Mouse (Mus musculus) hindbrain, embryonic 12.5 days (tissue): ENCODE measurements at regions not wholly inside any gene's neighbourhood (a gene's known extent, or its start where the extent isn't known, plus 50 kb on each side); places are given as distances from the start of the nearest gene placed in this dataset.

Experiments
- ATAC-seq: fragments of 200-750 bp; cut with Nextera tagmentation; 2 replicates; pipeline ENCODE4 v1.8.0; 2017; ENCODE audit warnings: moderate TSS enrichment; ENCODE audit not compliant: low FRiP score
- H3K27ac ChIP-seq: fragments of 300-500 bp; sonication (generic); 2 replicates; pipeline ENCODE4 v1.5.1; 2016; ENCODE audit warnings: mild to moderate bottlenecking
- H3K27me3 ChIP-seq: fragments of 300-500 bp; sonication (generic); 2 replicates; pipeline ENCODE4 v1.6.1; 2016; ENCODE audit warnings: mild to moderate bottlenecking
- H3K36me3 ChIP-seq: fragments of 300-500 bp; sonication (generic); 2 replicates; pipeline ENCODE4 v1.6.1; 2016; ENCODE audit warnings: mild to moderate bottlenecking
- H3K4me1 ChIP-seq: fragments of 300-500 bp; sonication (generic); 2 replicates; pipeline ENCODE4 v1.6.1; 2016
- H3K4me2 ChIP-seq: fragments of 300-500 bp; sonication (generic); replicated peaks from 2 replicates; pipeline ENCODE4 v1.6.1; 2016; ENCODE audit warnings: mild to moderate bottlenecking
- H3K4me3 ChIP-seq: fragments of 300-500 bp; sonication (generic); 2 replicates; pipeline ENCODE4 v1.5.1; 2016; ENCODE audit warnings: mild to moderate bottlenecking
- H3K9ac ChIP-seq: fragments of 300-500 bp; sonication (generic); 2 replicates; pipeline ENCODE4 v1.6.1; 2016; ENCODE audit warnings: mild to moderate bottlenecking, moderate library complexity
- H3K9me3 ChIP-seq: fragments of 300-500 bp; sonication (generic); replicated peaks from 2 replicates; pipeline ENCODE4 v1.6.1; 2016; ENCODE audit warnings: mild to moderate bottlenecking
- WGBS: fragments of 180-500 bp; shearing (Covaris S2); methylation state at CpG from one replicate; pipeline ENCODE4 v1.1.7; 2016; 5-methylcytosine and 5-hydroxymethylcytosine counted together

GRCm38 (mm10) chr10:126462770-126463169 is 438.4 kb downstream of the Atp23 start:
- H3K9ac ChIP-seq: no peak overlapping the region
- no peaks in the 10 kb centered on the region for H3K9me3 ChIP-seq
- H3K4me2 ChIP-seq: no peak overlapping the region
- H3K27me3 ChIP-seq: no peaks in the 10 kb centered on the region
- ATAC-seq: no peak
- no peaks in the 10 kb centered on the region for H3K36me3 ChIP-seq
- no peak overlapping the region for H3K4me3 ChIP-seq
- no peaks in the 10 kb centered on the region for H3K4me1 ChIP-seq
- no peak overlapping the region for H3K27ac ChIP-seq
- WGBS: 85% methylated on average over 1 of the region's 1 CpGs

DNA sequence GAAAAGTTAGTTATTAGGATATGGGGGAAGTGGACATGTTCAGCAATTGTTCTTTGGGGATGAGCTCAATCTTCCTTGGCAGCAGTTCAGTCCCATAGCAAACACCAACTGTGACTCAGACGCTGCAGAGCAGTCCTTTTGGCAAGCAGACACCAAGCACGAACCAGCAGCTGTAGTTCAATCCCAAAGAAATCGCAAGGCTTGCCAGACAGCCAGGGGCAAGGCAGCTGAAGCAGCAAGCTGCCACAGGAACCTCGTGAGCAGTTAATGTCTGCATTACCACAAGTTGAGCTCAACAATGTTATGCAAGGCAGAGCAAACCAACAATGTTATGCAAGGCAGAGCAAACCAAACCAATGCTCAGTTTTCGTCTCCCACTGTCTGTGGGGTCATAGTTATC is 442.6 kb downstream of the Atp23 start:
- no peaks in the 10 kb centered on the region for H3K4me1 ChIP-seq
- no peaks in the 10 kb centered on the region for H3K27me3 ChIP-seq
- no peak overlapping the region for H3K4me3 ChIP-seq
- WGBS: 84% methylated on average over 5 of the region's 5 CpGs
- H3K9me3 ChIP-seq: no peaks in the 10 kb centered on the region
- H3K27ac ChIP-seq: no peak overlapping the region
- H3K9ac ChIP-seq: no peak overlapping the region
- no peak for ATAC-seq
- H3K4me2 ChIP-seq: no peak overlapping the region
- H3K36me3 ChIP-seq: no peaks in the 10 kb centered on the region

GRCm38 (mm10) chr10:126452757-126453528 is 448.2 kb downstream of the Atp23 start:
- H3K4me2 ChIP-seq: no peak overlapping the region
- ATAC-seq: no peak
- H3K27ac ChIP-seq: no peak overlapping the region
- no peak overlapping the region for H3K9ac ChIP-seq
- H3K27me3 ChIP-seq: no peaks in the 10 kb centered on the region
- no peaks in the 10 kb centered on the region for H3K9me3 ChIP-seq
- H3K36me3 ChIP-seq: no peaks in the 10 kb centered on the region
- 78% methylated on average over 15 of the region's 15 CpGs for WGBS
- H3K4me3 ChIP-seq: no peak overlapping the region
- no peaks in the 10 kb centered on the region for H3K4me1 ChIP-seq

DNA sequence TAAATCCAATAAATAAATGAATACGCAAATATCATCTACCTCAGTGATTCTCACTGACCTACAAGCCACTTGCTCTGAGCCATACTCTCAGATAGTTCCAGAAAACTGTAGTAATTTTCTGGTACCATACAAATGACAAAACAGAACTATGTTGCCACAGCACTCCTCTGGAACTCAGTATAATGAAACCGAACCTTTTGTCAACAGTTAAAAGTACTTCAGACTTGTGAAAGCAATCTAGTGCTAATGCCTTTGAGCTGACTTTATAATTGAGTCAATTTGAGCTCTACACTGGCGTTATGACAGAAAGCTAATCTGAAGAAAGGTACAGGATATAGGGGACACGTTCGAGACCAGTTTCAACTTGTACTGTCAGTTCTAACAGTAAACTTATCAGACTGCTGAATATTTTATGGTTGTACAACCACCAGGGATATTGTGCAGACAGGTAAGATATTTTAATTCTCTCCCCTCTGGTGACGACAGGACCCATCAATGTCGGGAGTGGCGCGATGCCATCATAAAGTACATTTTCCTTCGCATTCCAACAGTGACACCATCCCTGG is 449.0 kb downstream of the Atp23 start:
- H3K4me1 ChIP-seq: no peaks in the 10 kb centered on the region
- no peak overlapping the region for H3K27ac ChIP-seq
- no peak overlapping the region for H3K9ac ChIP-seq
- H3K36me3 ChIP-seq: no peaks in the 10 kb centered on the region
- WGBS: 86% methylated on average over 10 of the region's 10 CpGs
- no peak for ATAC-seq
- no peak overlapping the region for H3K4me2 ChIP-seq
- H3K9me3 ChIP-seq: no peaks in the 10 kb centered on the region
- H3K4me3 ChIP-seq: no peak overlapping the region
- no peaks in the 10 kb centered on the region for H3K27me3 ChIP-seq

DNA sequence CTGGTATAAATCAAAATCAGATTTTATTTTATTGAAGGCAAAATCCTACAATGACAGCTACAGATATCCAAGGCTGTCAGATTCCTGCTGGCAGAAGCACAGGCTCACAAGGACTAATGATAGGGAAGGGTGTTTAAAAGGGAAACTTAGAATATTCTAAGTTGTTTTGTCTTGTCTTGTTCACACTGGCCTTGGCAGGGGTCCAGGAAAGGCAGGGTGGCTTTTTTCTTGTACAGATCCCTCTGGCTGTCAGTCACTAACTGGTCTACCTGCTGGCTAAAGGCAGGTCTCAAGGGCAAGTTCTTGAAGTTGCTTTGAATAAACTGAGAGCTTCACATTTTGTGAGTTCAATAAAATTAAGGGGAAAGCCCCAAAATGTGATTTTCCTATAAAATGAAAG is 465.3 kb downstream of the Lrig3 start:
- H3K27me3 ChIP-seq: no peaks in the 10 kb centered on the region
- H3K4me2 ChIP-seq: no peak overlapping the region
- H3K4me3 ChIP-seq: no peak overlapping the region
- no peaks in the 10 kb centered on the region for H3K36me3 ChIP-seq
- no peaks in the 10 kb centered on the region for H3K9me3 ChIP-seq
- H3K9ac ChIP-seq: no peak overlapping the region
- ATAC-seq: no peak
- no peaks in the 10 kb centered on the region for H3K4me1 ChIP-seq
- H3K27ac ChIP-seq: no peak overlapping the region

DNA sequence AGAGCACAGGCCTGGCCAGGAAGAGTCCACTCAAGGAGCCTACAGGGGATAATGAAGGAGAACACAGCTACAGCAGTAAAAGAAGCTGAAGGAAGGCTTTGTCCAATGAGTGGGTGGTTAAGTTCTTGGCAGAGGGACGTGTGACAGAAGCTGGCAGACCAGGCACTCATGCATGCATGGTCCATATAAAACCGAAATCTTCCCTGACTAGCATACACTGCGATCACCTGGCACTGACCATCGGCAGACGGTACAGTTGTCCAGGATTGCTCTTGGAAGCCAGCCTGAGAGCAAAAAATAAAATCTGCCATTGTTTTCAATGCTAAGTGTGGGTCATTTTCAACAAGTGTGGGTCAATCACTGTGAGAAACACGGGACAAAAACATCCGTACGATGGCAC is 464.4 kb downstream of the Lrig3 start:
- Histone ChIP-seq H3K4me3 (no peak overlapping the region), H3K27ac (no peak overlapping the region), H3K36me3 (no peaks in the 10 kb centered on the region), H3K9ac (no peak overlapping the region), H3K4me1 (no peaks in the 10 kb centered on the region), H3K4me2 (no peak overlapping the region), H3K9me3 (no peaks in the 10 kb centered on the region), H3K27me3 (no peaks in the 10 kb centered on the region)
- ATAC-seq: no peak
- WGBS: 83% methylated on average over 8 of the region's 8 CpGs

GRCm38 (mm10) chr10:126429502-126429901 is 463.5 kb downstream of the Lrig3 start:
- Histone ChIP-seq H3K27me3 (no peaks in the 10 kb centered on the region), H3K4me3 (no peak overlapping the region), H3K4me1 (no peaks in the 10 kb centered on the region), H3K9me3 (no peaks in the 10 kb centered on the region), H3K27ac (no peak overlapping the region), H3K36me3 (no peaks in the 10 kb centered on the region), H3K9ac (no peak overlapping the region), H3K4me2 (no peak overlapping the region)
- WGBS: 71% methylated on average over 1 of the region's 1 CpGs
- ATAC-seq: no peak

- H3K27ac ChIP-seq: no peak overlapping the region
- H3K9me3 ChIP-seq: no peaks in the 10 kb centered on the region
- H3K27me3 ChIP-seq: no peaks in the 10 kb centered on the region
- ATAC-seq: no peak
- WGBS: 62% methylated on average over 6 of the region's 6 CpGs
- H3K4me3 ChIP-seq: no peak overlapping the region
- no peak overlapping the region for H3K4me2 ChIP-seq
- H3K36me3 ChIP-seq: no peaks in the 10 kb centered on the region
- no peak overlapping the region for H3K9ac ChIP-seq
- no peaks in the 10 kb centered on the region for H3K4me1 ChIP-seq
Measured at GRCm38 (mm10) chr10:126422066-126422465, 456.1 kb downstream of the Lrig3 start.

DNA sequence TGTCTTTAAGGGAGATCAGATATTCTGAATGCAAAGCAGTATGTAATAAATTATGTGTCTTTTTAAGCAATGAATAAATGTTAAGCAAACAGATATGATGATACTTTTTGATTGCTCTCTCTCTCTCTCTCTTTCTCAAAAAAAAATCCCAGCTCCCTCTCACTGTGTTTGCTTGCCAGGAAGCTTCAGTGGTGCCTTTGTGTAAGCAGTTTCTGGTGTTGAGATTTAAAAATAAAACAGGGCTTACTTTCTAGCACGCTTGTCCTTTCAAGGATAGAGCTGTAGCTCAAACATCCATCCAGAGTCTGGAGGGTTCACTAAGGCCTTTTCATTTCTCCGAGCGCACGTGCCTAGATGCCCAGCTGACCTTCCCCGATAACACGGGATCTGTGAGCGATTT is 447.8 kb downstream of the Lrig3 start:
- Histone ChIP-seq H3K4me2 (no peak overlapping the region), H3K27me3 (no peaks in the 10 kb centered on the region), H3K9ac (no peak overlapping the region), H3K27ac (no peak overlapping the region), H3K4me1 (no peaks in the 10 kb centered on the region), H3K36me3 (no peaks in the 10 kb centered on the region), H3K4me3 (no peak overlapping the region), H3K9me3 (no peaks in the 10 kb centered on the region)
- ATAC-seq: no peak
- 79% methylated on average over 7 of the region's 7 CpGs for WGBS

- H3K36me3 ChIP-seq: no peaks in the 10 kb centered on the region
- H3K27me3 ChIP-seq: no peaks in the 10 kb centered on the region
- ATAC-seq: no peak
- no peak overlapping the region for H3K4me3 ChIP-seq
- H3K9ac ChIP-seq: no peak overlapping the region
- no peaks in the 10 kb centered on the region for H3K9me3 ChIP-seq
- H3K27ac ChIP-seq: no peak overlapping the region
- no peaks in the 10 kb centered on the region for H3K4me1 ChIP-seq
- H3K4me2 ChIP-seq: no peak overlapping the region
- WGBS: 86% methylated on average over 2 of the region's 3 CpGs
Measured at GRCm38 (mm10) chr10:126392235-126392634, 426.3 kb downstream of the Lrig3 start.

- Histone ChIP-seq H3K9ac (no peak overlapping the region), H3K4me2 (no peak overlapping the region), H3K27ac (no peak overlapping the region), H3K4me1 (no peaks in the 10 kb centered on the region), H3K27me3 (no peaks in the 10 kb centered on the region), H3K9me3 (no peaks in the 10 kb centered on the region), H3K4me3 (no peak overlapping the region), H3K36me3 (no peaks in the 10 kb centered on the region)
- 73% methylated on average over 6 of the region's 6 CpGs for WGBS
- no peak for ATAC-seq
Measured at GRCm38 (mm10) chr10:126391770-126392169, 425.8 kb downstream of the Lrig3 start.

DNA sequence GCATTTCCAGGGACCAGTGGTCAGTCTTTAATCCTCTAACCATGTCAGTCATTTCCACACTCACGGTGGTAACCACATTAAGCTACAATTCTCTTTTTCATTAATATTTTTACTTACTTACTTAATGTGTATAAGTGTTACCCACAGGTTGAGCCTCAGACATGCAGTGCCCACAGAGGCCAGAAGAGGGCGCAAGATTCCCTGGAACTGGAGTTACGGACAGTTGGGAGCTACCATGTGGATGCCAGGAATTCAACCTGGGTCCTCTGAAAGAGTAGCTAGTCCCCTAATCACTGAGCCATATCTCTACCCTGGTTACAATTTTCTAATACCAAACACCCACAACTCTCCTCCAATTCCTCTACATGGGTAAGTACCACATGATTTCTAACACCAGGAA is 420.5 kb downstream of the Lrig3 start:
- Histone ChIP-seq H3K4me2 (no peak overlapping the region), H3K4me3 (no peak overlapping the region), H3K4me1 (no peaks in the 10 kb centered on the region), H3K9ac (no peak overlapping the region), H3K36me3 (no peaks in the 10 kb centered on the region), H3K9me3 (no peaks in the 10 kb centered on the region), H3K27me3 (no peaks in the 10 kb centered on the region), H3K27ac (no peak overlapping the region)
- 70% methylated on average over 3 of the region's 3 CpGs for WGBS
- no peak for ATAC-seq

- WGBS: 95% methylated on average over 6 of the region's 6 CpGs
Measured at GRCm38 (mm10) chr10:126385644-126386043, 419.7 kb downstream of the Lrig3 start.

More at GRCm38 (mm10) chr10:126385644-126386043, 419.7 kb downstream of the Lrig3 start:
- no peak for ATAC-seq
- Histone ChIP-seq H3K9me3 (no peaks in the 10 kb centered on the region), H3K36me3 (no peaks in the 10 kb centered on the region), H3K27me3 (no peaks in the 10 kb centered on the region), H3K4me3 (no peak overlapping the region), H3K27ac (no peak overlapping the region), H3K9ac (no peak overlapping the region), H3K4me2 (no peak overlapping the region), H3K4me1 (no peaks in the 10 kb centered on the region)
